Mouse (Mus musculus): ENCODE measurements around the gene Klhl29. TPM values are rescaled to one million over a fixed set of nuclear protein-coding genes. Genes with fewer than 3 reads are reported as not detected.
"Not testable (repeated sequence)": the region's sequence is repeated elsewhere in the genome, so short reads cannot be mapped to it uniquely, and the experiment has no call there.

Klhl29 gene
- total RNA-seq, 2 experiments from 2014 or later: 39.8 to 51.9 TPM

DNA sequence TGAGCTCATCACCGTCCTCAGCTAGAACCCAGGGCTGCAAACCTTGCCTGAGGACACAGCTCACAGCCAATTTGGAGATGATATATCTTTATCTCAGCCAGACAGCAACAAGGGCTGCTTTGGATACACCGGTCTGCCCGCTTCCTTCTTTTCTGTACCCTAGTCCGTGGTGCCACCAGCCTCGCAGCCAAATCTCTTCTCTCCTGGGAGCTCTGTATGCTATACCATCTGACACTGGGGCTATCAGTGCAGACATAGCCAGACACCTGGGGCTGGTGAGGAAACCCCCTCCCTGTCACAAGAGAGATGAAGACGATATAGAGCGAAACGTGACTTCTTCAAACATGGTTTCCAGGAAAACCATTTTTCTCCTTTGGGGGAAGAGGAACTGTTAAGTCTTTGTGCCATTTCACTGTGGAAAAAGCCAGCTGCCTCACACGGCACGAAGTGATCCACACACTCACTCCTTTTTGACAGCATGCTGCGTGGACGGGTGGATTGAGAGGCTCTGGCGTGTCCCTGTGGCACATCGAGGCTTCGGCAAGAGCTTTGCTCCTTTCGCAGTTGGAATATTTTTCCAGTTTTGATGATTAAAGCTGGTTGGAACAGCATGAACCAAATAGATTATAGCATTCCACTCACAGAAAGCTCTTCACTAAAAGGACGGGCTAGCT is 11.4 kb downstream of the Klhl29 start:
- DNase-seq (ENCODE audit: low spot score in 2 of 2): no peak
- intact Hi-C loops (cut with DNase I): no loop called here

GRCm38 (mm10) chr12:5359065-5359464 is 16.4 kb downstream of the Klhl29 start:
- no peak for DNase-seq (ENCODE audit: low spot score in 2 of 2)
- intact Hi-C loops (cut with DNase I): no loop called here

- no peak for DNase-seq (ENCODE audit: low spot score in 2 of 2)
- intact Hi-C loops (cut with DNase I): no loop called here
These were observed 17.0 kb downstream of the Klhl29 start for GRCm38 (mm10) chr12:5358497-5358896.

- peak in 1 of 2 experiments; percentile 53 for DNase-seq (ENCODE audit: low spot score in 2 of 2)
- intact Hi-C loops (cut with DNase I): no loop called here
These were observed 22.1 kb downstream of the Klhl29 start for GRCm38 (mm10) chr12:5353416-5353815.

DNA sequence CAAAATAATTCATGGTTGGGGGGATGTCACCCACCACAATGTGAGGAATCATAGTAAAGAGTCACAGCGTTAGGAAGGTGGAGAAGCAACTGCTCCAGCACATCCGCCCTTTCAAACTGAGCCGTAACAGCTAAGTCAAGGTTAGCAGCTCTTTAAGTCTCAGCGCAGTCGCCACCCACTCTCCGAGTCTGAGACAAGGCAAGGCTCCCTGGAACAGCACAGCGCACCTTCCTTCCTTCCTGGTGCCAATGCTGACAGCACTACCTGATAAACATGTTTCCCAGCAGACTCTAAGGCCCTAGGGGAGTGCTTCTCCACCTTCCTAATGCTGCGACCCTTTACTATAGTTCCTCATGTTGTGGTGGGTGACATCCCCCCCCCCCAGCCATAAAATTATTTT is 22.7 kb downstream of the Klhl29 start:
- intact Hi-C loops (cut with DNase I): no loop called here
- no peak for DNase-seq (ENCODE audit: low spot score in 2 of 2)

GRCm38 (mm10) chr12:5350491-5351285 is 24.8 kb downstream of the Klhl29 start:
- DNase-seq (ENCODE audit: low spot score in 2 of 2): no peak
- intact Hi-C loops (cut with DNase I): no loop called here

DNA sequence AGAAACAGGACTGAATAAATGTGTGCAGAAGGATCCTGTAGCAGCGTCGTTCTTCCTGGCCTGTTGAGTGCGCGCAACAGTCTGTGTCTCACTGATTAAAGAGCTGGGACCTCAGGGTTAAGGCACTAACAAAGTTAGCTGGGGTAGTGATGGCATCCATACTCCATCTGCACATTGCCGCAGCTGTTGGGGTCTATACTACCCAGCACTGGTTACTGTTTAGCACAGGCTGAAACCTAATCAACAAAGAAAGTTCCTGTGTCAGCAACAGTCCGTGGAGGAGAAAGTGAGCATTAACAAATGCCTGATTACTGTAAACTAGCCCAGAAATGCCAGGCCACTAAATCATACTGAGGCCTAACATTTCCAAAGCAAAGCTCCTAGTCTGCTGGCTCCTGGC is 30.4 kb downstream of the Klhl29 start:
- DNase-seq (ENCODE audit: low spot score in 2 of 2): no peak

GRCm38 (mm10) chr12:5344457-5344856 is 31.0 kb downstream of the Klhl29 start:
- intact Hi-C loops (cut with DNase I); DNase-seq (ENCODE audit: low spot score in 2 of 2): not testable (repeated sequence)

More for the DNA sequence above, 30.4 kb downstream of the Klhl29 start:
- intact Hi-C loops (cut with DNase I): no loop called here

DNA sequence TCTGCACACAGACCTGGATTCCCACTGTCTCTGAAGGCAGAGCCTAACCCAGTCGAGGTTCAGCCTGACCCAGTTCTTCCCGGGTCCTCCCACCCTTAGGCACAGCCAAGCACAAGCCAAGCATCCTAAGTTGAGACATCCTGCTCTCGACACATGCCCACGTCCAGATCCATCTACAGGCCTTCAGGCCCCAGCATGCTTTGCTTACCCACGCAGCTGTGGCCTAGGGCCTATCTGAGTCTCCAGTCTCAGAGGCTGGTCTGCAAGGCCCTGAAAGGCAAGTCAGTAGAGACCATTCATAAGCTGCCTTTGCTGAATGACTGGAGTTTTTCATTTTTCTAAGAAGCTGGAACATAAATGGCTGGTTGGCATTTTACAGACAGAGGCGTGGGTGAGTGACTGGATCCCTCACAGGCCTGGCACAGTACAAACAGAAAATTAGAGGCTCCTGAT is 35.3 kb downstream of the Klhl29 start:
- intact Hi-C loops (cut with DNase I): no loop called here
- DNase-seq (ENCODE audit: low spot score in 2 of 2): peak in 1 of 2 experiments; percentile 54

GRCm38 (mm10) chr12:5336927-5337712 is 38.4 kb downstream of the Klhl29 start:
- intact Hi-C loops (cut with DNase I): no loop called here
- DNase-seq (ENCODE audit: low spot score in 2 of 2): no peak

DNA sequence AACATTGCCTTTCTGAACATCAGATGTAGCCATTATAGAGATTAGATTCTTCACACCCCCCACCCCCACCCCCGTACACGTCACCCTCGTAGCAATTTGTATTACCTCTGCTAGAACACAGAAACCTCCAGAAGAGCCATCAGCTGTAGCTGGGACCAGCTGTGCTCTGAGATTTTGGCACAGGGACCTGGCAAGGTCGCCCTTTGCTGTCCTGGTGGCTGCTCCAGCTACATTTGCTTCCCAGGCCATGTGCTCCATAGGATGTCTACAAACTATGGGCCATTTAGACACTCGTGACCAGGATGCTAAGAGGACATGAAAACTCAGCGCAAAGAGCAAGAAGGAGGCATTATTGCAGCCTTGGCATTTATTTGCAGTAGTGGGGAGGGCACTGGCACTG is 39.2 kb downstream of the Klhl29 start:
- intact Hi-C loops (cut with DNase I): no loop called here
- no peak for DNase-seq (ENCODE audit: low spot score in 2 of 2)

DNA sequence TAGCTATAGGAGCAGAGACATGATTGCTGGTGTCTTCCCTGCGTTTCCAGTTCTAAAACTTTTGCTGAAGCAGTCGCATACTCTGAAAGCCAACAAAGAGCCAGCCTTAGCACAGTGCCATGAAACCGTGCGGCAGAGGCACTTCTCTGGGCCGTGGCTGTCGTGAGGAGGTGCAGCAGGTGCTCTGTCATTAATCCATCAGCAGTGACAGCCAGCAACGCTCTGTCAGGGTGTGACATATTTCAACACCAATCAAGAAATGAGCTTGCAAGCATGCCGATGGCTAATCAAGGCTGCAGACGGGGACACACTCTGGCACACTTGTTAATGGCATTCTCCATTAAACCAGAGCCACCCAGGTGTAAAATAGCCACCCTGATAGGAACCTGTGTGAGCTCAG is 40.5 kb downstream of the Klhl29 start:
- DNase-seq (ENCODE audit: low spot score in 2 of 2): no peak
- intact Hi-C loops (cut with DNase I): no loop called here

DNA sequence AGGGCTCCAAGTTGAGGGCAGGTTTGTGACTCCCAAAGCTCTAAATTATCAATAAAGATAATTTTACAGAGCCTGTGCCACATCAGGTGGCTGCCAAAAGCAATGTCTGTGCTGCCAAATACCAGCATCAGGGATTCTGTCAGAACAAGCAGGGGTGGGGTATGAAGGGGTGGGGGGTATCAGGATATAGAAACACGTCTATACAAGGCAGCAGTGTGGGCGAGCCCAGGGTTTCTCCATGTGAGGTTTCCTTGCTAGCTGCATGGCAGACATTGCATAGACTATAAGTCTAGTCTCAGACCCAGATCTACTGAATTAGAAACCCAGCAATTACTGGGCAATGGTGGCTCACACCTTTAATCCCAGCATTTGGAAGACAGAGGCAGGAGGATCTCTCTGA is 41.3 kb downstream of the Klhl29 start:
- DNase-seq (ENCODE audit: low spot score in 2 of 2): no peak

DNA sequence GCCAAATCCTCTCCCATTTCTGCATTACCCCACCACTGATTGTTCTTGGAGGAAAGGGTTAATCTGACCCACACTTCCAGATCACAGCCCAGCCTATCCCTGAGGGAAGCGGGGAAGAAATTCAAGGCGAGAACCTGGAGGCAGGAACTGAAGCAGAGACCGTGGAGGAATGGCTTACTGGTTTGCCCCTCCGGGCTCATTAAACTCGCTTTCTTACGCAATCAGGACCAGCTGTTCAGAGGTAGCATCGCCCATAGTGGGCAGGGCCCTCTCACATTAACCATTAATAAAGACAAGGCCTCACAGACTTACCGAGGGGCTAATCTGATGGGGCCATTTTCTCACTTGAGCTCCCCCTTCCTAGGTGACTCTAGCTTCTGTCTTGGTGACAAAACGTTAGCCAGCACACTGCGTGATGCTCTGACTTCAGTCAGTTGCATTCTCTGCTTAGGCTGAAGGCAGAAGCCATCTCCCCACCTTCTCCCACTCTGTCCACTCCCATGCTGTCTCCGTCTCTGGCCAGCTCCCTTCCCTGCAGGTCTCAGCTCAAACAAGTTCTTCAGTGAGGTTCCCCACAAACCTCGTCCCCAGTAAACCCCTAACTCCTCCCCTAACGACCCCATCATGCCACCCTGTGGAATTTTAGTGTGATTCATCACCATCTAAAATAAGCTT is 43.5 kb downstream of the Klhl29 start:
- DNase-seq (ENCODE audit: low spot score in 2 of 2): no peak
- intact Hi-C loops (cut with DNase I): no loop called here

More for the DNA sequence above, 41.3 kb downstream of the Klhl29 start:
- intact Hi-C loops (cut with DNase I): no loop called here

- intact Hi-C loops (cut with DNase I): no loop called here
- no peak for DNase-seq (ENCODE audit: low spot score in 2 of 2)
These were observed 44.9 kb downstream of the Klhl29 start for GRCm38 (mm10) chr12:5330496-5331070.

DNA sequence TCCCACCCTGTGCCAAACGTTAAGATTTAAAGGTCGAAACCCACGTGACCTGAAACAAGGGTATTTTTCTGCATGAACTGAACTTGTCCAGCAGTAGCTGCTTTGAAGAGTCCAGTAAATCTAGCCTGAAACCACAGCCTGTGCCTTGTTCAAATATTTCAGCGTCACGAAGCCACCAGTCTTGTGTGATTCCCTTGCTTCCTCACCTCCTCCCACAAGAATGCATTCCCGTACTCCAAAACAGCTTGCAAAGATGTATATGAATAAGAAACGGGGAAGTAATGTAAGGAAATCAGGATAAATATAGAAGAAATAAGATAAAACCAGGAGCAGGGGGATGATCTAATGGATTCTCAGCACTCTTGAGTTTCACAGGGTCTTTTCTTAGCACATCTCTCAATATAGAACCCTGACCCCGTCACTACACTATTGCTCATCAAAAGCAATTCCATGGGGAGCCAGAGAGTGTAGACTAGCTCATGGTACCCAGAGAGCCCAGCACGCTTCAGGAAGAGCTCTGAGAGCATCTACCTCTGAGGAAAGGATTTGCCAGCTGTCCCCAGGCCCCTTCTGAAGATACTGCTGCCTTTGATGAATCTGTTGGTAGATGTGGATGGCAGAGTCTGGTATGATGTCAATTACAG is 52.9 kb downstream of the Klhl29 start:
- DNase-seq (ENCODE audit: low spot score in 2 of 2): no peak
- intact Hi-C loops (cut with DNase I): no loop called here

DNA sequence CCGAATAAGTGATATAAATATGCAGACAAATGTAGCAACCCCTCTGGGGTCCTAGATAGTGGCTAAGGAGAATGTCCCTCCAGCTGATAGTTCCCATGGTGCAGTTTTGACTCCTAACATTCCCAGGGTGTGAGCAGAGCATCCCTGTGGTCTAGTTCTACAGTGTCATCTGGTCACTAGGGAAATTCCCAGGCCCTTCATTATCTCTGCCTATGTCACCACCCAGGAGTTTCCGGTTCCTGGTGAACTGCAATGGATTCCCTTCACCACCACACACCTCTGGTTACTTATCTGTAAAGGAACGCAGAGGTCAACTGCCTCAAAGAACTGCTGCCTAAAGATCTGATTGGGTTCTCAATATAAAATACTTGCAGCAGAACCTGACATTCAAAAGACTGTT is 54.5 kb downstream of the Klhl29 start:
- no peak for DNase-seq (ENCODE audit: low spot score in 2 of 2)
- intact Hi-C loops (cut with DNase I): no loop called here

GRCm38 (mm10) chr12:5319359-5319973 is 56.0 kb downstream of the Klhl29 start:
- intact Hi-C loops (cut with DNase I): no loop called here

More at GRCm38 (mm10) chr12:5319359-5319973, 56.0 kb downstream of the Klhl29 start:
- no peak for DNase-seq (ENCODE audit: low spot score in 2 of 2)

Data from left cerebral cortex, postnatal 36 days (tissue).